Mouse (Mus musculus) adrenal gland, postnatal 25 days (tissue): ENCODE data around the gene Bsph1. TPM values are rescaled to one million over a fixed set of nuclear protein-coding genes. Genes with fewer than 3 reads are reported as not detected.
"Not testable (repeated sequence)": the region's sequence is repeated elsewhere in the genome, so short reads cannot be mapped to it uniquely, and the experiment has no call there.

ENCODE experiments used
- DNase-seq: peaks from one replicate; pipeline ENCODE4 v3.0.0; 2021; ENCODE audit warnings: mixed read lengths
- long read RNA-seq: library from polyadenylated mRNA; stranded (forward); transcript quantifications from one replicate; pipeline ENCODE4 v2.0.0, GENCODE M21; 2021
- total RNA-seq: library from RNA; stranded (reverse); gene quantifications from 2 replicates; pipeline ENCODE4 v1.2.3, GENCODE M21; 2021

Bsph1 gene
- not detected in 2 replicates for total RNA-seq
- long read RNA-seq: 0 reads

GRCm38 (mm10) chr7:13450541-13450940 is at the start of gene Bsph1:
Bsph1 (plus strand) TSS chr7:13450841.
- DNase-seq: not testable (repeated sequence)

- peak; percentile 2 for DNase-seq
These were observed 60.9 kb downstream of the Bsph1 start for GRCm38 (mm10) chr7:13511539-13511938.

Other genes starting within 250 kb of the Bsph1 start
- gene Vmn1r89, start 237.8 kb upstream of the Bsph1 start, total RNA-seq: not detected in 2 replicates
- 17.7 and 20.2 TPM in 2 replicates for gene Lig1, start 173.6 kb upstream of the Bsph1 start, total RNA-seq
- 13.2 and 14.5 TPM in 2 replicates for gene Zswim9, start 172.1 kb upstream of the Bsph1 start, total RNA-seq
- gene Pla2g4c, start 126.2 kb upstream of the Bsph1 start, total RNA-seq: 0.12 and 0.43 TPM in 2 replicates
- gene Cabp5, start 52.7 kb upstream of the Bsph1 start, total RNA-seq: 0.18 TPM in 1 of 2 replicates, not detected in the other
- not detected in 2 replicates for gene Bsph2, start 120.2 kb downstream of the Bsph1 start, total RNA-seq
- not detected in 2 replicates for gene Sult2a5, start 173.1 kb downstream of the Bsph1 start, total RNA-seq